Mouse (Mus musculus) limb, embryonic 14.5 days (tissue): ENCODE results near the gene Sptb. TPM values are rescaled to one million over a fixed set of nuclear protein-coding genes. Genes with fewer than 3 reads are reported as not detected.

Source experiments
- ATAC-seq: fragments of 200-750 bp; cut with Nextera tagmentation; 2 replicates; pipeline ENCODE4 v1.8.0; 2017; ENCODE audit warnings: low read depth, moderate number of reproducible peaks, moderate TSS enrichment; ENCODE audit not compliant: low FRiP score
- DNase-seq: peaks from one replicate; pipeline ENCODE4 v3.0.0-alpha.2; 2015; ENCODE audit warnings: low spot score
- H3K27ac ChIP-seq: fragments of 300-500 bp; sonication (generic); replicated peaks from 2 replicates; pipeline ENCODE4 v1.5.1; 2014; ENCODE audit warnings: low read depth, mild to moderate bottlenecking, low read length, moderate library complexity, mixed read lengths
- H3K27me3 ChIP-seq: fragments of 300-500 bp; sonication (generic); 2 replicates; pipeline ENCODE4 v1.6.1; 2014; ENCODE audit warnings: low read length, mixed read lengths; ENCODE audit not compliant: control insufficient read depth, insufficient read depth
- H3K36me3 ChIP-seq: fragments of 300-500 bp; sonication (generic); 2 replicates; pipeline ENCODE4 v1.6.1; 2014; ENCODE audit warnings: mild to moderate bottlenecking, low read length, moderate library complexity, mixed read lengths; ENCODE audit not compliant: control insufficient read depth, insufficient read depth
- H3K4me1 ChIP-seq: fragments of 300-500 bp; sonication (generic); 2 replicates; pipeline ENCODE4 v1.6.1; 2014; ENCODE audit warnings: antibody characterized with exemption, low read length, mixed read lengths; ENCODE audit not compliant: control insufficient read depth, insufficient read depth
- H3K4me2 ChIP-seq: fragments of 300-500 bp; sonication (generic); replicated peaks from 2 replicates; pipeline ENCODE4 v1.6.1; 2014; ENCODE audit warnings: low read depth, mild to moderate bottlenecking, low read length, moderate library complexity; ENCODE audit not compliant: severe bottlenecking
- H3K4me3 ChIP-seq: fragments of 300-500 bp; sonication (generic); replicated peaks from 2 replicates; pipeline ENCODE4 v1.5.1; 2014; ENCODE audit warnings: low read length
- H3K9ac ChIP-seq: fragments of 300-500 bp; sonication (generic); 2 replicates; pipeline ENCODE4 v1.6.1; 2014; ENCODE audit warnings: mild to moderate bottlenecking, low read depth, low read length, moderate library complexity; ENCODE audit not compliant: severe bottlenecking
- H3K9me3 ChIP-seq: fragments of 300-500 bp; sonication (generic); 2 replicates; pipeline ENCODE4 v1.6.1; 2016; ENCODE audit warnings: low read length; ENCODE audit not compliant: control insufficient read depth
- POLR2A ChIP-seq: fragments of 200-500 bp; IDR thresholded peaks from 2 replicates; pipeline ENCODE4 v1.8.0; 2012; ENCODE audit warnings: inconsistent platforms, mild to moderate bottlenecking, moderate library complexity, borderline replicate concordance; ENCODE audit not compliant: insufficient read depth, insufficient read length; ENCODE audit errors: extremely low read depth
- WGBS: fragments of 180-500 bp; shearing (Covaris S2); extraction: QIAGEN DNeasy Blood & Tissue Kit; methylation state at CpG from one replicate; pipeline ENCODE4 v1.1.7; 2014; 5-methylcytosine and 5-hydroxymethylcytosine counted together
- polyA plus RNA-seq, 2 experiments: library from polyadenylated mRNA; depleted of rRNA in 1 of 2; stranded (reverse) in 1 of 2; unstranded in 1 of 2; fragments of >200 nt; fragmentation: Nextera tagmentation in 1 of 2; extraction: Ambion mirVana in 1 of 2; gene quantifications; 2 replicates each; pipeline versions ENCODE4 v1.2.1 to v1.2.3; 2012 to 2014

The Sptb gene
- polyA plus RNA-seq, 2 experiments, result 1.3 to 1.5 TPM

- Histone ChIP-seq H3K4me2 (no peak overlapping the region), H3K27me3 (no peaks in the 10 kb centered on the region), H3K4me3 (no peak overlapping the region), H3K9ac (no peak overlapping the region), H3K27ac (no peak overlapping the region), H3K36me3 (peaks cover 44% of the 10 kb centered on the region), H3K4me1 (peaks cover 4% of the 10 kb centered on the region; the same call in 1 of the 2 replicates), H3K9me3 (no peaks in the 10 kb centered on the region)
- ATAC-seq, result no peak
- TF ChIP-seq POLR2A, result no peak
- no peak for DNase-seq
- 74% methylated on average over 10 of the region's 10 CpGs for WGBS
Measured at GRCm38 (mm10) chr12:76566284-76566683, 144.1 kb downstream of the Sptb start.

- ATAC-seq, result no peak
Measured at GRCm38 (mm10) chr12:76562196-76562595, 148.2 kb downstream of the Sptb start.

DNA sequence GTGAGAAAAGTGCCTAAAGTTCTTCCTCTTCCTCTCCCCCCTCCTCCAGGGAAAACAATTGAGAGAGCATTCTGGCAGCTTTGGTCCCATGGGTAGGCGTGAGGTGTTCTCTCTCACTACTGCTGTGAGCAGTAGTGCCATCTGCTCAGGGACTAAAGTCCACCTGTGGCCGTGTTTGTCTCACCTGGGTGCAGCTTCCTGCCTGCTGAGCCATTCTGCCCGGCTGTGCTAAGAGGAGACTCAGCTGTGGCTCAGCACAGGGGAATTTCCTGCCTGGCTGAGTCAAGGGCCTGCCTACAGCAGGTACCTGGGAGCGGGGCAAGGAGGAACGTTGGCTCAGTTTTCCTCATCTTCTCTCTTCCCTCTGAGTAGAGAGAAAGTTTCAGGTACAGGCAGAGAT lies 152.1 kb downstream of the Sptb start:
- Histone ChIP-seq H3K27me3 (no peaks in the 10 kb centered on the region), H3K4me1 (peaks cover 3% of the 10 kb centered on the region; the same call in 1 of the 2 replicates), H3K4me2 (no peak overlapping the region), H3K9me3 (no peaks in the 10 kb centered on the region), H3K27ac (no peak overlapping the region), H3K36me3 (peaks cover 25% of the 10 kb centered on the region), H3K4me3 (no peak overlapping the region), H3K9ac (no peak overlapping the region)
- 65% methylated on average over 5 of the region's 5 CpGs for WGBS
- no peak for DNase-seq
- no peak for TF ChIP-seq POLR2A
- ATAC-seq, result no peak

More at GRCm38 (mm10) chr12:76562196-76562595, 148.2 kb downstream of the Sptb start:
- H3K36me3 ChIP-seq, result peaks cover 55% of the 10 kb centered on the region
- DNase-seq, result no peak
- no peak overlapping the region for H3K4me3 ChIP-seq
- TF ChIP-seq POLR2A, result no peak
- H3K9me3 ChIP-seq, result no peaks in the 10 kb centered on the region
- peaks cover 4% of the 10 kb centered on the region for H3K4me1 ChIP-seq
- no peak overlapping the region for H3K27ac ChIP-seq
- no peak overlapping the region for H3K9ac ChIP-seq
- WGBS, result 84% methylated on average over 4 of the region's 4 CpGs
- no peaks in the 10 kb centered on the region for H3K27me3 ChIP-seq
- no peak overlapping the region for H3K4me2 ChIP-seq

DNA sequence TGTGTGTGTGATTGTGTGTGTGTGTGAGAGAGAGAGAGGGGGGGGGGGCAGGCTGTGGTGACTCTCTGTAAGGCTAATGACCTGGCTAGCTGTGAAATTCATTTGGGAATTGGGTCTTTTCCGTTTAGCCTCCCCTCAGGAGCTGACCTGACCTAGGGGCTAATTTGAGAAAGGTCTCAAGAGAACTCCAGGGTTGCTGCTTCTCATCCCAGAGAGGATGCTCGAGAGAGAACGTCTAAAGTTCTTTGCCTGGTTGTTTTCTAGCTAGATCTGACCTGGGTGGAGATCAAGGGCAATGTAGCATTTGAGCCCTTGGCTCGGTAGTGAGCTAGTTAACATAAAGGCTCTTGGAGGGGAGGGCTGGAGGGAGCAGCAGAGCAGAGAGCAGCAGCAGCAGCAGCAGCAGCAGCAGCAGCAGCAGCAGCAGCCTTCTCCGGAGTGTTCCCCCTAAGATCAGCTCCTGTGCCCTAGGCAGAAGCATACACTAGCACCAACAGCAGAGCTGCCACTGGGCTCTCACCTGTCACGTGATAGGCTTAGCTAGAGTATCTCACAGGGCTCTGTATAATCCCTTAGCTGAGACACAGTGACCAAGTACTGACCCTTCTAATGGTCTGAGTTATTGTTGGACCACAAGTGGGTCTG lies 153.5 kb downstream of the Sptb start:
- H3K4me2 ChIP-seq, result no peak overlapping the region
- no peak for ATAC-seq
- no peak for TF ChIP-seq POLR2A
- no peak for DNase-seq
- H3K4me3 ChIP-seq, result no peak overlapping the region
- no peaks in the 10 kb centered on the region for H3K9me3 ChIP-seq
- H3K27me3 ChIP-seq, result no peaks in the 10 kb centered on the region
- no peak overlapping the region for H3K27ac ChIP-seq
- H3K9ac ChIP-seq, result no peak overlapping the region
- WGBS, result 29% methylated on average over 6 of the region's 6 CpGs
- peaks cover 16% of the 10 kb centered on the region; the same call in 1 of the 2 replicates for H3K36me3 ChIP-seq
- peaks cover 9% of the 10 kb centered on the region for H3K4me1 ChIP-seq

- Histone ChIP-seq H3K4me3 (no peak overlapping the region), H3K4me2 (no peak overlapping the region), H3K9me3 (no peaks in the 10 kb centered on the region), H3K36me3 (peaks cover 13% of the 10 kb centered on the region; the same call in 1 of the 2 replicates), H3K27ac (no peak overlapping the region), H3K9ac (no peak overlapping the region), H3K27me3 (no peaks in the 10 kb centered on the region), H3K4me1 (peaks cover 9% of the 10 kb centered on the region)
- 83% methylated on average over 7 of the region's 7 CpGs for WGBS
- no peak for DNase-seq
- no peak for TF ChIP-seq POLR2A
- no peak for ATAC-seq
Measured at GRCm38 (mm10) chr12:76556187-76556586, 154.2 kb downstream of the Sptb start.

- DNase-seq (no peak), ATAC-seq (no peak)
- H3K4me2 ChIP-seq, result no peak overlapping the region
- H3K9me3 ChIP-seq, result no peaks in the 10 kb centered on the region
- no peak for TF ChIP-seq POLR2A
- no peak overlapping the region for H3K9ac ChIP-seq
- 0 out of 2 replicates have a peak, but pooled peaks cover under 1% of the 10 kb centered on the region for H3K36me3 ChIP-seq
- 84% methylated on average over 3 of the region's 3 CpGs for WGBS
- H3K4me1 ChIP-seq, result peaks cover 9% of the 10 kb centered on the region
- H3K27ac ChIP-seq, result no peak overlapping the region
- H3K4me3 ChIP-seq, result no peak overlapping the region
- no peaks in the 10 kb centered on the region for H3K27me3 ChIP-seq
Measured at GRCm38 (mm10) chr12:76554871-76555386, 155.4 kb downstream of the Sptb start.
